Mouse (Mus musculus) heart, embryonic 10.5 days (tissue): ENCODE measurements around the gene Rapsn. TPM values are rescaled to one million over a fixed set of nuclear protein-coding genes. Genes with fewer than 3 reads are reported as not detected.

ENCODE experiments used
- DNase-seq: peaks from one replicate; pipeline ENCODE4 v3.0.0-alpha.2; 2017; ENCODE audit warnings: low spot score
- H3K27ac ChIP-seq: fragments of 300-500 bp; sonication (generic); 2 replicates; pipeline ENCODE4 v1.5.1; 2016; ENCODE audit warnings: mild to moderate bottlenecking
- H3K27me3 ChIP-seq: fragments of 300-500 bp; sonication (generic); 2 replicates; pipeline ENCODE4 v1.6.1; 2016; ENCODE audit warnings: mild to moderate bottlenecking; ENCODE audit not compliant: poor library complexity, insufficient read depth, severe bottlenecking
- H3K36me3 ChIP-seq: fragments of 300-500 bp; sonication (generic); 2 replicates; pipeline ENCODE4 v1.6.1; 2016; ENCODE audit warnings: mild to moderate bottlenecking, moderate library complexity
- H3K4me1 ChIP-seq: fragments of 300-500 bp; sonication (generic); 2 replicates; pipeline ENCODE4 v1.6.1; 2016; ENCODE audit warnings: mild to moderate bottlenecking
- H3K4me3 ChIP-seq: fragments of 300-500 bp; sonication (generic); 2 replicates; pipeline ENCODE4 v1.5.1; 2016; ENCODE audit warnings: mild to moderate bottlenecking, moderate library complexity
- H3K9me3 ChIP-seq: fragments of 300-500 bp; sonication (generic); 2 replicates; pipeline ENCODE4 v1.6.1; 2016; ENCODE audit warnings: mild to moderate bottlenecking, moderate library complexity
- WGBS: fragments of 180-500 bp; shearing (Covaris S2); methylation state at CpG from one replicate; pipeline ENCODE4 v1.1.7; 2016; 5-methylcytosine and 5-hydroxymethylcytosine counted together
- polyA plus RNA-seq: library from polyadenylated mRNA; unstranded; fragments of >200 nt; fragmentation: Nextera tagmentation; extraction: Ambion mirVana; gene quantifications from 2 replicates; pipeline ENCODE4 v1.2.1, GENCODE M21; 2016

Rapsn gene
- polyA plus RNA-seq, 1 experiment from 2014 or later = 6.6 TPM

- H3K4me1 ChIP-seq = peaks cover 20% of the 10 kb centered on the region
- H3K27me3 ChIP-seq = no peaks in the 10 kb centered on the region
- peak; percentile 92 for DNase-seq
- H3K36me3 ChIP-seq = peaks cover 90% of the 10 kb centered on the region
- H3K4me3 ChIP-seq = no peak overlapping the region
- H3K9me3 ChIP-seq = no peaks in the 10 kb centered on the region
- 0 out of 2 replicates have a peak overlapping the region, but pooled peaks have one; percentile 0 for H3K27ac ChIP-seq
- WGBS = 49% methylated on average over 10 of the region's 10 CpGs
These were observed 25.3 kb downstream of the Rapsn start for GRCm38 (mm10) chr2:91060544-91061355.

GRCm38 (mm10) chr2:91061849-91062481, 26.5 kb downstream of the Rapsn start:
- WGBS = 68% methylated on average over 6 of the region's 6 CpGs
- H3K36me3 ChIP-seq = peaks cover 88% of the 10 kb centered on the region
- H3K27ac ChIP-seq = peak overlapping the region; percentile 6; the same call in 1 of the 2 replicates
- no peak overlapping the region for H3K4me3 ChIP-seq
- no peaks in the 10 kb centered on the region for H3K27me3 ChIP-seq
- peaks cover 19% of the 10 kb centered on the region for H3K4me1 ChIP-seq
- H3K9me3 ChIP-seq = no peaks in the 10 kb centered on the region
- DNase-seq = no peak

- Histone ChIP-seq H3K36me3 (peaks cover 84% of the 10 kb centered on the region), H3K4me1 (peaks cover 19% of the 10 kb centered on the region), H3K4me3 (no peak overlapping the region), H3K9me3 (no peaks in the 10 kb centered on the region), H3K27me3 (no peaks in the 10 kb centered on the region), H3K27ac (0 out of 2 replicates have a peak overlapping the region, but pooled peaks have one; percentile 6)
- no peak for DNase-seq
- WGBS = 88% methylated on average over 16 of the region's 16 CpGs
These were observed 27.6 kb downstream of the Rapsn start for GRCm38 (mm10) chr2:91062779-91063606.

- 84% methylated on average over 6 of the region's 6 CpGs for WGBS
- Histone ChIP-seq H3K27ac (no peak overlapping the region), H3K4me3 (no peak overlapping the region), H3K27me3 (no peaks in the 10 kb centered on the region), H3K36me3 (peaks cover 76% of the 10 kb centered on the region), H3K4me1 (peaks cover 30% of the 10 kb centered on the region), H3K9me3 (no peaks in the 10 kb centered on the region)
- DNase-seq = no peak
These were observed 28.8 kb downstream of the Rapsn start for GRCm38 (mm10) chr2:91064211-91064610.

- no peak for DNase-seq
- 52% methylated on average over 3 of the region's 3 CpGs for WGBS
- H3K4me1 ChIP-seq = peaks cover 38% of the 10 kb centered on the region
These were observed 30.1 kb downstream of the Rapsn start for GRCm38 (mm10) chr2:91065544-91065943.

GRCm38 (mm10) chr2:91066455-91066854, 31.0 kb downstream of the Rapsn start:
- WGBS = 89% methylated on average over 3 of the region's 3 CpGs
- DNase-seq = no peak
- peaks cover 59% of the 10 kb centered on the region for H3K36me3 ChIP-seq
- no peak overlapping the region for H3K27ac ChIP-seq
- H3K4me3 ChIP-seq = no peak overlapping the region
- no peaks in the 10 kb centered on the region for H3K27me3 ChIP-seq
- H3K9me3 ChIP-seq = no peaks in the 10 kb centered on the region
- peaks cover 41% of the 10 kb centered on the region for H3K4me1 ChIP-seq

More at GRCm38 (mm10) chr2:91065544-91065943, 30.1 kb downstream of the Rapsn start:
- Histone ChIP-seq H3K4me3 (no peak overlapping the region), H3K27ac (no peak overlapping the region), H3K27me3 (no peaks in the 10 kb centered on the region), H3K9me3 (no peaks in the 10 kb centered on the region), H3K36me3 (peaks cover 63% of the 10 kb centered on the region)

GRCm38 (mm10) chr2:91068162-91068871, 32.9 kb downstream of the Rapsn start:
- Histone ChIP-seq H3K4me1 (peaks cover 30% of the 10 kb centered on the region), H3K36me3 (peaks cover 42% of the 10 kb centered on the region), H3K27me3 (no peaks in the 10 kb centered on the region), H3K27ac (0 out of 2 replicates have a peak overlapping the region, but pooled peaks have one; percentile 48), H3K4me3 (peak overlapping the region; percentile 63), H3K9me3 (no peaks in the 10 kb centered on the region)
- WGBS = 61% methylated on average over 13 of the region's 13 CpGs
- DNase-seq = no peak

- Histone ChIP-seq H3K4me1 (peaks cover 30% of the 10 kb centered on the region), H3K27ac (peak overlapping the region; percentile 89; the same call in 1 of the 2 replicates), H3K36me3 (peaks cover 37% of the 10 kb centered on the region), H3K27me3 (no peaks in the 10 kb centered on the region), H3K4me3 (peak overlapping the region; percentile 63), H3K9me3 (no peaks in the 10 kb centered on the region)
- WGBS = 44% methylated on average over 6 of the region's 6 CpGs
- DNase-seq = no peak
These were observed 33.4 kb downstream of the Rapsn start for GRCm38 (mm10) chr2:91068872-91069165.

GRCm38 (mm10) chr2:91069306-91070000, 34.0 kb downstream of the Rapsn start:
- DNase-seq = no peak
- 5% methylated on average over 14 of the region's 14 CpGs for WGBS

GRCm38 (mm10) chr2:91070076-91070800, 34.8 kb downstream of the Rapsn start, which contains the start of gene Slc39a13:
Slc39a13 (minus strand) TSS chr2:91070417.
- Histone ChIP-seq H3K9me3 (no peaks in the 10 kb centered on the region), H3K27ac (peak within 1 kb of the TSS; percentile 89), H3K27me3 (no peaks in the 10 kb centered on the region), H3K4me3 (peak within 1 kb of the TSS; percentile 63), H3K36me3 (peaks cover 26% of the 10 kb centered on the region), H3K4me1 (peaks cover 36% of the 10 kb centered on the region)
- peak; percentile 97 for DNase-seq
- WGBS = under 1% methylated on average over 63 of the region's 69 CpGs

More at GRCm38 (mm10) chr2:91069306-91070000, 34.0 kb downstream of the Rapsn start:
- H3K4me1 ChIP-seq = peaks cover 30% of the 10 kb centered on the region
- H3K36me3 ChIP-seq = peaks cover 31% of the 10 kb centered on the region
- peak overlapping the region; percentile 89 for H3K27ac ChIP-seq
- H3K9me3 ChIP-seq = no peaks in the 10 kb centered on the region
- H3K4me3 ChIP-seq = peak overlapping the region; percentile 63
- no peaks in the 10 kb centered on the region for H3K27me3 ChIP-seq

- Histone ChIP-seq H3K9me3 (no peaks in the 10 kb centered on the region), H3K36me3 (peaks cover 18% of the 10 kb centered on the region; the same call in 1 of the 2 replicates), H3K4me1 (peaks cover 43% of the 10 kb centered on the region), H3K27me3 (no peaks in the 10 kb centered on the region), H3K4me3 (peak overlapping the region; percentile 63), H3K27ac (peak overlapping the region; percentile 89)
- WGBS = 88% methylated on average over 10 of the region's 10 CpGs
- DNase-seq = no peak
These were observed 35.6 kb downstream of the Rapsn start for GRCm38 (mm10) chr2:91071059-91071458.
